Mouse (Mus musculus) layer of hippocampus, adult 9-10 months (tissue): ENCODE data around the gene Sars.

Experiments
- DNase-seq: peaks from one replicate; pipeline ENCODE4 v3.0.0; 2022; ENCODE audit warnings: low spot score

Sars gene

GRCm38 (mm10) chr3:108444698-108445365 is at the start of gene Sars:
Gene Sars, minus strand, starts transcription at chr3:108445209.
- peak; percentile 69 for DNase-seq

GRCm38 (mm10) chr3:108489968-108490367 is 45.0 kb upstream of the Sars start:
- no peak for DNase-seq

DNA sequence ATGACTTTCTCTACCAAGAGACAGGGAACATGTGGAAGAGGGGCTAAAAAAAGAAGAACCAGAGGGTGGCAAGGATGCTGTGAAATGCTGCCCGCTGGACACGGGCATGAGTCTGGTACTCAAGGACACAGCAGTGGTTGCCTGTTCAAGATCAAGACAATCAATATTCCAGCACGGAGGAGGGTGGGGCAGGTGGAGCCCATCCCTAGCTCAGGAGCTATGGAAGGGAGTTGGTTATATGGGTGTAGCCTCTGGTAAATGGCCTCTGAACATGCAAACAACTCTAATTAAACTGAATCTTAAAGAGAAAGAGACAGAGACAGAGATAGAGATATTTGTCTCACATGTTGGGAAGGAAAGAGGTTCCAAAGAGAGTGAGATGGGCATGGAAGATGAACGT is 39.7 kb upstream of the Sars start:
- DNase-seq: no peak

- no peak for DNase-seq
These were observed 33.8 kb upstream of the Sars start for GRCm38 (mm10) chr3:108478800-108479199.

DNA sequence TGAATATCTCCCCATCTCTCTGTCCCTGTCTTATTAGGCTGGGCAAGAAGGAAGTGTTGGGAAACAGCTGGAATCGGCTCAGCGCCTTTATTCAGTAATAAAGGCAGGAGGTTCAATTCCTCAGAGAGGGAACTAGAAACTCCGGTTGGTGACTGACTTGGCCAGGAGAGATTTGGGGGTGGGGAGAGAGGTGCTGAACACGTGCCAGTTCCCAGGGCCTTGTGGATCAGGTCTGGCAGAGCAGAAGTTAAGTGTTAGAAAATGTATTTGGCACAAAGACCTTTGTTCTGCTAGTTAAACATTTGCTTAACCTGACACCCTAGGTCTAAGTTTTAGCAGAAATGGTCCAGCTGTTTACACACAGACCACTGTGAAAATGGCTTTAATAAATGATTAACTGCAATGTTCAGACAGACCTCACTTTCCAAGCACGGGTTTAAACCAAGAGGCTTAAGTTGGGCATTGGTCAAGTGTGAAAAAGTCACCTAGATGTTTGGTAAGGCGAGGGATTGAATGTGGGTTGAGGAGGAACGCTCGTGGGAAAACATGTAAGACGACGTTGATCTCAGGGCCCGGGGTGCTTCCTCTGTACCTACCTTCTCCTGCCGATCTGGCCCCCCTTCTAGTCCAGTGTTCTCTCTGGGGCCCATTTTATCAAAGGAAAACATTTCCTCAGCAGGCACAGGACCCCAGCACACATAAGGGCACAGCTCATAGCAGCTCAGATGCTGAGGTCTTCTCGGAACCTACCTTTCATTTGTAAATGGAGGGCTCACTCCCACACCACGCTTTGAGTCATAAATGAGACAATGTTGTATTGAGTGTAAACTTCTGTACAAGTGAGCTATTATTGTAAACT is 32.0 kb upstream of the Sars start:
- no peak for DNase-seq

DNA sequence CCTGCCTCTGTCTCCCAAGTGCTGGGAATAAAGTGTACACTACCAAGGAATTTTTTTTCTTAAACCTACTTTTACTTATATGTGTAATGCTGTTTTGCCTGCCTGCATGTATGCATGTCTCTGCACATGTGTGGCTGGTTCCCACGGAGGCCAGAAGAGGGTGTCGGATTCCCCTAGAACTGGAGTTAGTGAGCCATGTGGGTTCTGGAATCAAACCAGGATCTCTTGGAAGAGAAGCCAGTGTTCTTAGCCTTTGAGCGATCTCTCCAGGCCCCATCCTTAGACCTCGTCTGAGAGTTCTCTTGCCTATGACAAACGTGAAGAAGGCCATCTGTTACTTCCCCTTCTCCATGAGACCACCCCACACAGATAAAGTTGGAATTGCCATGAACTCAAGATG is 30.5 kb upstream of the Sars start:
- no peak for DNase-seq

DNA sequence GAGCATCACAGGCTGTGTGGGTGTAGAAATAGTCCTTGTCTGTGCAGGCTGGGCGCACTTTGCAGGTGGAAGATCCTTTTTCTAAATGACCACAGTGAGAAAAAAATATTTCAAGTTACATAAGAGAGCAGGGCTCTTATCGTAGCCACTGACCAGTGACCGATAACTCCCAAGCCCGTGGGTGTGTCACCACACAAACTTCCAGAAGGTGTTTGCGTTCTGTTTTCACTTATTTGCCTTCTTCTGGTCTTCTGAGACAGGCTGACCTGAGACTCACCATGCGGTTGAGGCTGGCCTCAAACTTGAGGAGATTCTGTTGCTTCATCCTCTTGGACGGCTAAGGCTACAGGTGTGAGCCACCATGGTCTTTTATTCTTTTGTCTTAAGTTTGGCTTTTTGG is 30.0 kb upstream of the Sars start:
- no peak for DNase-seq

GRCm38 (mm10) chr3:108467760-108468159 is 22.8 kb upstream of the Sars start:
- DNase-seq: no peak

GRCm38 (mm10) chr3:108466425-108466824 is 21.4 kb upstream of the Sars start:
- DNase-seq: no peak

GRCm38 (mm10) chr3:108458866-108459265 is 13.9 kb upstream of the Sars start:
- no peak for DNase-seq

GRCm38 (mm10) chr3:108458380-108458779 is 13.4 kb upstream of the Sars start:
- no peak for DNase-seq

DNA sequence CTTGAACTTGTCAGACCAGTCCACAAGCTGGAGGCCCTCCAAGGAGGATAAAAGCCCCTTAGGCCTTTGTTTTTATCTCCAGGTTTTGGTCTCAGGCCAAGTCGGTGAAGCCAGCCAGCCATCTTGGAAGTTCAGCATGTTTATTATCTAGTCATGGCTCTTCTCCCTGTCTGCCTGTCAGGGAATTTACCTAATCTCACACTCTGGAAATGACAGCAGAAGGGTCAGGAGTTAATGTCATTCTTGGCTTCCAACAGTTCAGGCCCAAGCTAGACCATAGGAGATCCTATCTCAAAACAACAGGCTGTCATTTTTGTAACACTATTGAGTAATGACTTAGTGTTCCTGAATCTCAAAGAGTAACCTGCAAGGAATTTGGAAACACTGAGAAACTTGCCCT is 9.2 kb upstream of the Sars start:
- no peak for DNase-seq

- DNase-seq: no peak
These were observed 7.0 kb upstream of the Sars start for GRCm38 (mm10) chr3:108451969-108452368.

DNA sequence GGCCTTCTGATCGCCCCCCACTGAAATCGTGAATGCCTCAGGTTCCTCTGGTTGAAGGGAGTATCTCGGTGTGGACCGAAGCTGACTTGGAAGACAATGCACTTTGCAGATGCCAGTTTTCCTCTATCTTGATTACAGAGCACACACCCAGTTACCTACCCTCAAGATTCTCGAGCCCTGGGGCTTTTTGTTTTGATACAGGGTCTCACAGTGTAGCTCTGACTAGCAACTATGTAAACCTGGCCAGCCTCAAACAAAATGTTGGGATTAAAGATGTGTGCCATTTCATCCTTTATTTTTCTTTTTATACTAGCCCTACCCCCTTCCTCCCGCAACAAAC is 327 bp upstream of the Sars start:
- no peak for DNase-seq

DNA sequence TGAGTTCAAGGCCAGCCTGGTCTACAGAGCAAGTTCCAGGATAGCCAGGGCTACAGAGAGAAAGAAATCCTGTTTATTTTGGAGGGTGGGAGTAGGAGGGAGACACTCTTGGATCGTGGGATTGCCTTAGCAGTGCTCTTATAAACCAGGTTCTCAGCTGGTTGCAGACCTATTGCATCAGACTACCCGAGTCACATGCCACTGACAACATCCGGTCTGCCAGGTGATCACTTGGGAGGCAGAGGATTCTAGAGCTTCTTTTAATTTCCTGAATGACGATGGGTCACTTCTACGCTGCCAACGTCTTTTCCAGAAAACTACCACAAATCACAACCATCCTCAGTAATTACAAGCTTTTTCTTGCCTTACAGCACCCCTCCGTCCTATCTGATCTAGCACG is 980 bp downstream of the Sars start:
- no peak for DNase-seq

DNA sequence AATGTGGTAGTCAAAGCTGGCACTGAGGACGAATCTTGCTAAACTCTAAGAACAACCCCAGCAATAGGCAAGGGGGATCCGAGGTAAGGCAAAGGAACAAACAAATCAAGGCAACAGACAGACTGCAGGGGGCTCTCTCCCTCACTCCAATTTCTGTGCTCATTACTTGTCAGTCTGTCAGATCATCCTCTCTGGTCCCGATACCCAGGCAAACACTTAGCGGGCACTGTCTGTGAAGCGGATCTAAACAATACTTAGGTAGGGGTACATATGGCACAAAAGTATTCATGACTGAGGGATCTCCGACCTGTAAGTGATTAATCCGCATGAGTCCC is 8.7 kb downstream of the Sars start:
- no peak for DNase-seq

GRCm38 (mm10) chr3:108435701-108436379 is 9.2 kb downstream of the Sars start:
- no peak for DNase-seq

DNA sequence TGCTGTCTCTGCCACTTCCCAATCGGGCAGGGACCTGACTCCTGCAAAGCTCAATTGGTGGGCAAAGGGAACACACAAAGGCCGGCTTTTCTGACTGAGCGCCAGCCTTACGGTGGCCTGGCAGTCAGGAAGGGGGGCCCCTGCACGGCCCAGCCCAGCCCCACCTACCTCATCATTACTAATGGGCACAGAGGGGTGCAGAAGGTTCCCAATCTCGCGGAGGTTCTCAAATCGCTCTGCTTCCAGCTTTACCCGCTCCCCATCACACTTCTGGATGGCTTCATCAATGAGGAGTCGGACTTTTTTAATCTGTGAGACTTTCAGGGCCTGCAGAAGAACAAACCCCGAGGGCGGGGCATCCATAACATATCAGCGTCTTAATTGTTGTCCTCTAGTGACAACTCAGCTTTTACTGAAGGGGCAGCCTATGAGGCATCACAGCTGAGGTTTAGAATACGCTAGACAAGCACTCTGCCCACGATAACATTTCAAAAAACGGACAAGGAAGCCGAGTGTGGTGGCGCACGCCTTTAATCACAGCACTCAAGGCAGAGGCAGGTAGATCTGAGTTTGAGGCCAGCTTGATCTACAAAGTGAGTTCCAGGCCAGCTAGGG is 11.0 kb downstream of the Sars start:
- no peak for DNase-seq

- no peak for DNase-seq
These were observed 11.7 kb downstream of the Sars start for GRCm38 (mm10) chr3:108433188-108433880.

DNA sequence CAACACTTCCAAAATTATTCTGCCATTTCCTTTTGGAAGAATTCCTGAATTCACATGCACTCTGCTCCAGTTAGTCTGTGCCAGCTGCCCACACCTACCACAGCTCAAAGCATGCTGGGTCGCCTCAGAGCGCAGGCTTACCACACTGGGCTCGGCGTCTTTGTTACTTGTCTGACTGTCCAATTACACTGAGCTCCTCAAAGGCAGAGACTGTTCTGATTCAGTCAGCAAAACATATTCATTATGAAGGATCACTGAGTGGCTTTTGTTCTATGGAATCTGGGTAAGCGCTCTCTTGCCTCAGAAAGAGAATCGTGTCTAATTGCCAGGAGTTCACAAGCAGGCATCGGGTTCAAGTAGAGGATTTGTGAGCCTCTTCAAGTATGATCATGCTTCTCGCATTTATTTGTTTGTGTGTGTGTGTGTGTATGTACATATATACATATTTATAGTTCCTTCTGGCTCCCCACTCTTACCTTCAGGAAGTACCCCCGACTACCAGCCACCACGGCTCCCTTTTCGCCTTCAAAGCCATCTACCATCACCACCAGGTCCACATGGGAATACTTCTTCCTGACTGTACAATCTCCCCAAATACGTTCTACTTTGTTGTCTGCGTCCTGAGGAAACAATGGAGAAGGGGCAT is 12.3 kb downstream of the Sars start:
- DNase-seq: no peak

GRCm38 (mm10) chr3:108425624-108426018 is 19.4 kb downstream of the Sars start:
- DNase-seq: no peak
